Mouse (Mus musculus) erythroid progenitor cell, adult 5-6 weeks (primary cell): ENCODE results near the gene Socs2. TPM values are rescaled to one million over a fixed set of nuclear protein-coding genes. Genes with fewer than 3 reads are reported as not detected.

Source experiments
- ATAC-seq: replicated peaks from 2 replicates; pipeline ENCODE4 v1.8.0; 2016; ENCODE audit warnings: moderate number of reproducible peaks, mild to moderate bottlenecking, moderate TSS enrichment, inconsistent platforms; ENCODE audit not compliant: poor library complexity, low FRiP score, severe bottlenecking
- total RNA-seq, 2 experiments: library from RNA; stranded (forward) in 1 of 2; stranded (reverse) in 1 of 2; fragments of 150-400 nt in 1 of 2; fragments of 186-747, 209-891 nt in 1 of 2; gene quantifications; 2 replicates each; pipeline versions ENCODE4 v1.2.3 to v1.2.4; 2015 to 2017; ENCODE audit warnings: low replicate concordance in 2 of 2

Gene Socs2
- total RNA-seq, 2 experiments from 2014 or later, result not detected

- ATAC-seq, result no peak
Observed at GRCm38 (mm10) chr10:95426207-95427115, 9.5 kb upstream of the Socs2 start.

GRCm38 (mm10) chr10:95422681-95423080 is 5.7 kb upstream of the Socs2 start:
- no peak for ATAC-seq

- no peak for ATAC-seq
Observed at GRCm38 (mm10) chr10:95420284-95420683, 3.3 kb upstream of the Socs2 start.

- no peak for ATAC-seq
Observed at GRCm38 (mm10) chr10:95419726-95420125, 2.7 kb upstream of the Socs2 start.

GRCm38 (mm10) chr10:95418631-95419030 is 1.7 kb upstream of the Socs2 start:
- no peak for ATAC-seq

- no peak for ATAC-seq
Observed at GRCm38 (mm10) chr10:95417496-95418236, 686 bp upstream of the Socs2 start.

- no peak for ATAC-seq
Observed at GRCm38 (mm10) chr10:95416361-95416684, 657 bp downstream of the Socs2 start.

- ATAC-seq, result no peak
Observed at GRCm38 (mm10) chr10:95415533-95416360, 1.2 kb downstream of the Socs2 start.

- ATAC-seq, result no peak
Observed at GRCm38 (mm10) chr10:95415159-95415532, 1.8 kb downstream of the Socs2 start.

GRCm38 (mm10) chr10:95414316-95415158 is 2.4 kb downstream of the Socs2 start:
- no peak for ATAC-seq

- ATAC-seq, result no peak
Observed at GRCm38 (mm10) chr10:95411139-95411538, 5.8 kb downstream of the Socs2 start.

GRCm38 (mm10) chr10:95410709-95411108 is 6.3 kb downstream of the Socs2 start:
- no peak for ATAC-seq

- ATAC-seq, result no peak
Observed at GRCm38 (mm10) chr10:95410209-95410608, 6.8 kb downstream of the Socs2 start.

- no peak for ATAC-seq
Observed at GRCm38 (mm10) chr10:95409149-95409548, 7.8 kb downstream of the Socs2 start.

GRCm38 (mm10) chr10:95408487-95408886 is 8.5 kb downstream of the Socs2 start:
- no peak for ATAC-seq

GRCm38 (mm10) chr10:95407541-95408160 is 9.3 kb downstream of the Socs2 start:
- no peak for ATAC-seq

GRCm38 (mm10) chr10:95404774-95405173 is 12.2 kb downstream of the Socs2 start:
- ATAC-seq, result no peak

GRCm38 (mm10) chr10:95399689-95400354 is 17.2 kb downstream of the Socs2 start:
- no peak for ATAC-seq
